ENCODE assay signal across 8 mouse cellular contexts in genomic region chr2:29819363-29819762, GRCm38 (mm10). TPM values are rescaled to one million over a fixed set of nuclear protein-coding genes. Genes with fewer than 3 reads are reported as not detected.
A peak's percentile ranks its signal among the peaks of the same experiment; 100 is the strongest.
DNase-seq lines count a peak whose midpoint lies in the region; ATAC-seq lines count a peak whose summit lies in the region.

No protein-coding gene starts in this region.

- no peak for DNase-seq in kidney, adult 18-20 months
- no peak for DNase-seq in right cerebral cortex, postnatal 25 days
- no peak for DNase-seq in urinary bladder, postnatal 25 days (ENCODE audit: low spot score)
- no peak for DNase-seq in right cerebral cortex, postnatal 36 days (ENCODE audit: low spot score in 2 of 2)

- H3K36me3 ChIP-seq in kidney, embryonic 14.5 days (ENCODE audit: control insufficient read depth, insufficient read depth, low read length) = peaks cover 11% of the 10 kb centered on the region; the same call in 1 of the 2 replicates
- H3K36me3 ChIP-seq in embryonic facial prominence, embryonic 15.5 days = peaks cover 26% of the 10 kb centered on the region
- H3K36me3 ChIP-seq in intestine, embryonic 15.5 days = peaks cover 12% of the 10 kb centered on the region
- peaks cover 20% of the 10 kb centered on the region for H3K36me3 ChIP-seq in midbrain, embryonic 16.5 days (ENCODE audit: control insufficient read depth, insufficient read depth, low read length)

- H3K27ac ChIP-seq in kidney, embryonic 14.5 days (ENCODE audit: low read depth, low read length) = peak overlapping the region; percentile 98
- H3K27ac ChIP-seq in embryonic facial prominence, embryonic 15.5 days (replicated peaks) = peak overlapping the region; percentile 92; the same call in 1 of the 2 replicates
- H3K27ac ChIP-seq in intestine, embryonic 15.5 days = peak overlapping the region; percentile 94
- peak overlapping the region; percentile 94; the same call in 1 of the 2 replicates for H3K27ac ChIP-seq in midbrain, embryonic 16.5 days (ENCODE audit: low read length)

- H3K27me3 ChIP-seq in kidney, embryonic 14.5 days (ENCODE audit: control insufficient read depth, insufficient read depth, low read length) = no peaks in the 10 kb centered on the region
- no peaks in the 10 kb centered on the region for H3K27me3 ChIP-seq in embryonic facial prominence, embryonic 15.5 days
- no peaks in the 10 kb centered on the region for H3K27me3 ChIP-seq in intestine, embryonic 15.5 days (replicated peaks)
- H3K27me3 ChIP-seq in midbrain, embryonic 16.5 days (ENCODE audit: control insufficient read depth, insufficient read depth, low read depth, low read length) = no peaks in the 10 kb centered on the region

- peak overlapping the region; percentile 46 for H3K4me2 ChIP-seq in kidney, embryonic 14.5 days (replicated peaks; ENCODE audit: low read depth, low read length)
- peak overlapping the region; percentile 70; the same call in 1 of the 2 replicates for H3K4me2 ChIP-seq in embryonic facial prominence, embryonic 15.5 days (replicated peaks)
- H3K4me2 ChIP-seq in intestine, embryonic 15.5 days (replicated peaks) = peak overlapping the region; percentile 87
- peak overlapping the region; percentile 85 for H3K4me2 ChIP-seq in midbrain, embryonic 16.5 days (ENCODE audit: low read length)

- no peak for ATAC-seq in kidney, embryonic 14.5 days (ENCODE audit: low FRiP score, low TSS enrichment)
- no peak for ATAC-seq in embryonic facial prominence, embryonic 15.5 days (ENCODE audit: insufficient number of reproducible peaks, low FRiP score, low TSS enrichment, low read depth)
- ATAC-seq in intestine, embryonic 15.5 days = no peak
- no peak for ATAC-seq in midbrain, embryonic 16.5 days

- H3K4me3 ChIP-seq in kidney, embryonic 14.5 days (ENCODE audit: low read length) = peak overlapping the region; percentile 33; the same call in 1 of the 2 replicates
- H3K4me3 ChIP-seq in embryonic facial prominence, embryonic 15.5 days (replicated peaks) = 0 out of 2 replicates have a peak overlapping the region, but pooled peaks have one; percentile 51
- no peak overlapping the region for H3K4me3 ChIP-seq in intestine, embryonic 15.5 days (replicated peaks)
- H3K4me3 ChIP-seq in midbrain, embryonic 16.5 days (ENCODE audit: low read depth, low read length) = no peak overlapping the region

- WGBS in kidney, embryonic 14.5 days = 3% methylated on average over 2 of the region's 2 CpGs
- 9% methylated on average over 2 of the region's 2 CpGs for WGBS in embryonic facial prominence, embryonic 15.5 days
- WGBS in intestine, embryonic 15.5 days = 15% methylated on average over 2 of the region's 2 CpGs
- 14% methylated on average over 2 of the region's 2 CpGs for WGBS in midbrain, embryonic 16.5 days

- no peak overlapping the region; the same call in 1 of the 2 replicates for H3K9ac ChIP-seq in kidney, embryonic 14.5 days (ENCODE audit: low read depth, low read length)
- H3K9ac ChIP-seq in embryonic facial prominence, embryonic 15.5 days = no peak overlapping the region
- no peak overlapping the region for H3K9ac ChIP-seq in intestine, embryonic 15.5 days
- peak overlapping the region; percentile 68; the same call in 1 of the 2 replicates for H3K9ac ChIP-seq in midbrain, embryonic 16.5 days (ENCODE audit: low read depth, low read length)

- H3K9me3 ChIP-seq in kidney, embryonic 14.5 days (ENCODE audit: control insufficient read depth, low read length) = no peaks in the 10 kb centered on the region
- no peaks in the 10 kb centered on the region for H3K9me3 ChIP-seq in embryonic facial prominence, embryonic 15.5 days (replicated peaks)
- H3K9me3 ChIP-seq in intestine, embryonic 15.5 days = no peaks in the 10 kb centered on the region
- H3K9me3 ChIP-seq in midbrain, embryonic 16.5 days (replicated peaks; ENCODE audit: control insufficient read depth, low read length, poor library complexity, severe bottlenecking) = no peaks in the 10 kb centered on the region

- peaks cover 31% of the 10 kb centered on the region for H3K4me1 ChIP-seq in kidney, embryonic 14.5 days (ENCODE audit: control insufficient read depth, insufficient read depth, low read length)
- peaks cover 21% of the 10 kb centered on the region for H3K4me1 ChIP-seq in embryonic facial prominence, embryonic 15.5 days
- peaks cover 6% of the 10 kb centered on the region for H3K4me1 ChIP-seq in intestine, embryonic 15.5 days (replicated peaks)
- peaks cover 18% of the 10 kb centered on the region; the same call in 1 of the 2 replicates for H3K4me1 ChIP-seq in midbrain, embryonic 16.5 days (ENCODE audit: control insufficient read depth, insufficient read depth, low read length)

RNA-seq across cellular contexts. Expression of gene Urm1, which starts 0.5 kb away (rescaled TPM):
- polyA plus RNA-seq in kidney, embryonic 14.5 days (2014; fragmentation: Nextera tagmentation; extraction: Ambion mirVana) = 27.3 and 29.2 TPM in 2 replicates
- polyA plus RNA-seq in embryonic facial prominence, embryonic 15.5 days (2015; fragmentation: Nextera tagmentation; extraction: Ambion mirVana) = 22.9 and 24.1 TPM in 2 replicates
- 23.8 and 26.4 TPM in 2 replicates for polyA plus RNA-seq in intestine, embryonic 15.5 days (2015; fragmentation: Nextera tagmentation; extraction: Ambion mirVana)
- 21.8 and 29.9 TPM in 2 replicates for polyA plus RNA-seq in midbrain, embryonic 16.5 days (2015; fragmentation: Nextera tagmentation; extraction: Ambion mirVana)

RNA-seq across cellular contexts. Expression of gene Slc27a4, which starts 16.9 kb away (rescaled TPM):
- 9.1 and 11.4 TPM in 2 replicates for polyA plus RNA-seq in kidney, embryonic 14.5 days (2014; fragmentation: Nextera tagmentation; extraction: Ambion mirVana)
- polyA plus RNA-seq in embryonic facial prominence, embryonic 15.5 days (2015; fragmentation: Nextera tagmentation; extraction: Ambion mirVana) = 20.2 and 20.7 TPM in 2 replicates
- 31.8 and 35.2 TPM in 2 replicates for polyA plus RNA-seq in intestine, embryonic 15.5 days (2015; fragmentation: Nextera tagmentation; extraction: Ambion mirVana)
- 42.6 and 43.2 TPM in 2 replicates for polyA plus RNA-seq in midbrain, embryonic 16.5 days (2015; fragmentation: Nextera tagmentation; extraction: Ambion mirVana)

RNA-seq across cellular contexts. Expression of gene Trub2, which starts 31.1 kb away (rescaled TPM):
- polyA plus RNA-seq in kidney, embryonic 14.5 days (2014; fragmentation: Nextera tagmentation; extraction: Ambion mirVana) = 36.5 and 41.3 TPM in 2 replicates
- 35.1 and 38.8 TPM in 2 replicates for polyA plus RNA-seq in embryonic facial prominence, embryonic 15.5 days (2015; fragmentation: Nextera tagmentation; extraction: Ambion mirVana)
- 30.5 and 40.5 TPM in 2 replicates for polyA plus RNA-seq in intestine, embryonic 15.5 days (2015; fragmentation: Nextera tagmentation; extraction: Ambion mirVana)
- polyA plus RNA-seq in midbrain, embryonic 16.5 days (2015; fragmentation: Nextera tagmentation; extraction: Ambion mirVana) = 30.8 and 32.8 TPM in 2 replicates

RNA-seq across cellular contexts. Expression of gene Coq4, which starts 32.1 kb away (rescaled TPM):
- 44.8 and 47.0 TPM in 2 replicates for polyA plus RNA-seq in kidney, embryonic 14.5 days (2014; fragmentation: Nextera tagmentation; extraction: Ambion mirVana)
- polyA plus RNA-seq in embryonic facial prominence, embryonic 15.5 days (2015; fragmentation: Nextera tagmentation; extraction: Ambion mirVana) = 28.7 and 37.0 TPM in 2 replicates
- 45.7 and 56.6 TPM in 2 replicates for polyA plus RNA-seq in intestine, embryonic 15.5 days (2015; fragmentation: Nextera tagmentation; extraction: Ambion mirVana)
- polyA plus RNA-seq in midbrain, embryonic 16.5 days (2015; fragmentation: Nextera tagmentation; extraction: Ambion mirVana) = 38.3 and 40.5 TPM in 2 replicates

RNA-seq across cellular contexts. Expression of gene Cercam, which starts 49.6 kb away (rescaled TPM):
- polyA plus RNA-seq in kidney, embryonic 14.5 days (2014; fragmentation: Nextera tagmentation; extraction: Ambion mirVana) = 8.9 and 15.6 TPM in 2 replicates
- 50.1 and 57.3 TPM in 2 replicates for polyA plus RNA-seq in embryonic facial prominence, embryonic 15.5 days (2015; fragmentation: Nextera tagmentation; extraction: Ambion mirVana)
- polyA plus RNA-seq in intestine, embryonic 15.5 days (2015; fragmentation: Nextera tagmentation; extraction: Ambion mirVana) = 23.7 and 24.2 TPM in 2 replicates
- polyA plus RNA-seq in midbrain, embryonic 16.5 days (2015; fragmentation: Nextera tagmentation; extraction: Ambion mirVana) = 15.1 and 21.2 TPM in 2 replicates

Comparison
In these comparisons a context has a peak if more than half of its experiments do, and no peak if none do; other contexts are left out.
1. H3K4me3 ChIP-seq: peak in kidney, embryonic 14.5 days (single experiment) and embryonic facial prominence, embryonic 15.5 days (single experiment); none in intestine, embryonic 15.5 days (single experiment) and midbrain, embryonic 16.5 days (single experiment).
2. Peak in every context shown above with its lines, with median percentiles within 50 percentile points of each other: H3K27ac ChIP-seq and H3K4me2 ChIP-seq.